Mouse (Mus musculus): Measurements from ENCODE around the gene S100a14.

- peak; percentile 78 for TF ChIP-seq POLR2A (IDR thresholded peaks at IDR 0.05; ENCODE audit: low read depth, low read length)
- no peak for TF ChIP-seq CTCF (IDR thresholded peaks at IDR 0.05; ENCODE audit: borderline replicate concordance, insufficient read depth, low read length)
Measured at GRCm38 (mm10) chr3:90508950-90509746, 17.5 kb upstream of the S100a14 start, which contains the start of gene Chtop.
